Mouse (Mus musculus) embryonic fibroblast, embryonic 13.5 days (primary cell): ENCODE measurements around the gene Car4. TPM values are rescaled to one million over a fixed set of nuclear protein-coding genes. Genes with fewer than 3 reads are reported as not detected.

Experiments
- H3K27ac ChIP-seq: 2 replicates; pipeline ENCODE4 v1.5.1; 2012; ENCODE audit warnings: low read length, control low read depth, inconsistent platforms; ENCODE audit not compliant: insufficient read depth
- H3K4me1 ChIP-seq: 2 replicates; pipeline ENCODE4 v1.6.1; 2011; ENCODE audit warnings: low read length; ENCODE audit not compliant: control insufficient read depth, insufficient read depth
- H3K4me3 ChIP-seq: 2 replicates; pipeline ENCODE4 v1.5.1; 2011; ENCODE audit warnings: mild to moderate bottlenecking, control low read depth, low read length; ENCODE audit not compliant: insufficient read depth
- CTCF ChIP-seq: IDR thresholded peaks from 2 replicates; pipeline ENCODE4 v1.5.1; 2011; ENCODE audit warnings: mild to moderate bottlenecking, control low read depth, low read length, moderate library complexity, borderline replicate concordance; ENCODE audit not compliant: insufficient read depth
- POLR2A ChIP-seq: IDR thresholded peaks from 2 replicates; pipeline ENCODE4 v1.6.1; 2011; ENCODE audit warnings: low read depth, mild to moderate bottlenecking, control low read depth, low read length, moderate library complexity
- polyA plus RNA-seq: library from polyadenylated mRNA; stranded (reverse); fragments of >200 nt; gene quantifications from 2 replicates; pipeline ENCODE4 v1.2.4, GENCODE M21; 2011; ENCODE audit warnings: low read depth; ENCODE audit not compliant: missing spikeins, insufficient read length

The Car4 gene
- polyA plus RNA-seq, 1 experiment = not detected

- Histone ChIP-seq H3K4me1 (no peaks in the 10 kb centered on the region), H3K4me3 (no peak overlapping the region), H3K27ac (no peak overlapping the region)
- TF ChIP-seq POLR2A = no peak
- no peak for TF ChIP-seq CTCF
Measured at GRCm38 (mm10) chr11:84939508-84940053, 18.0 kb upstream of the Car4 start.

DNA sequence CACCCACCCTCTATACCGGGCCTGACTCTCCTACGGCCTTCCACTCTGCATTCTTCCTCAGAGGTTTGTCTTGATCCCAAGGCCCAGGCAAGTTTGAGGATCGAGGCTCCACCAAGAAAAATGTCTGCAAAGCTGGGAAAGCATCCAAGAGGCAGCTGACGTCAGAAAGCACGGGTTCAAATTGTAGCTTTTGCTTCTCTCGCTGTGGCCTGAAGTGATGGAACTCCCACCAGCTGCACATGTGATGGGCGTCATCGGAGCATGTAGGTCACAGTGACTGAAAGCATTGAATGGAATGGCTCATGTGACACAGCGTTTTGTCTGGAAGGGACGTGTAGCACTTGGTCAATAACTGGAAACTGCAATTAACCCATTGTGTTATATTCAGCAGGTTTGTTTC is 17.4 kb upstream of the Car4 start:
- no peaks in the 10 kb centered on the region for H3K4me1 ChIP-seq
- TF ChIP-seq CTCF = no peak
- no peak for TF ChIP-seq POLR2A
- no peak overlapping the region for H3K27ac ChIP-seq
- no peak overlapping the region for H3K4me3 ChIP-seq

GRCm38 (mm10) chr11:84943948-84944347 is 13.6 kb upstream of the Car4 start:
- Histone ChIP-seq H3K4me3 (no peak overlapping the region), H3K27ac (no peak overlapping the region), H3K4me1 (no peaks in the 10 kb centered on the region)
- no peak for TF ChIP-seq POLR2A
- no peak for TF ChIP-seq CTCF

DNA sequence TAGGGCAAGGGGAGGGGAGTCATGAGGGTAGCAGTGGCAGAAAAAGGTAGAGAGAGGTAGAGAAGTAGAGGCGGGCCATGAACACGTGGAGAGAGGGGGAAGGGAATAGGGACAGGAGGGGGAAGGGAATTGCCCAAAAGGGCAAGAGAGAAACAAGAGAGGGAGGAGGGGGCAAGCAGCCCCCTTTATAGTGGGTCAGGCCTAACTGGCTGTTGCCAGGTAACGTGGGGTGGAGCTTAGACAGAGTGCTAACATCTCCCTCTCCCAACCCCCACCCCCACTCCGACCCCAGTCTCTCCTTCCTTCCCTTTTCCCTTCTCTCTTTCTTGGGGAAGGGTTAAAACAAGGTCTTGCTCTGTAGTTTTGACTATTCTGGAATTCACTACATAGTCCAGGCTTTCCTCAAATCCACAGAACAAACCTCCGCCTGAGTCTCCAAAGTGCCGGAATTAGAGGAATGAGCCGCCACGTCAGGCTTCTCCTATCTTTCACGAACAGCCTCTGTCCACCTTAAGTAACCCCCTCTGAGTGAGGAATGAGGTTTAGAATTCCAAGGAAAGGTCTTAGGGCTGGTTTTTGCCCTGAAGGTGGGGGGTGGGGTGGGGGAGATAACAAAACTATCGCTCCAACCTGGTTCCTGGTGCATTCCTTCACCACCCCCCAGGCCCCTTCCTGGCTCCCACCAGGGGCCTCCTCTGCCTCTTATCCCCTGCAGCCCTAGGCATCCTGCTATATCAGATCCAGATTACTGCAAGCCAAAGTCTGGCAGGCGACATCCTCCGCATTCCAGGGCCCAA is 12.7 kb upstream of the Car4 start:
- H3K27ac ChIP-seq = no peak overlapping the region
- no peak overlapping the region for H3K4me3 ChIP-seq
- TF ChIP-seq CTCF (no peak), POLR2A (no peak)
- H3K4me1 ChIP-seq = no peaks in the 10 kb centered on the region

GRCm38 (mm10) chr11:84945841-84946240 is 11.7 kb upstream of the Car4 start:
- H3K27ac ChIP-seq = no peak overlapping the region
- H3K4me1 ChIP-seq = no peaks in the 10 kb centered on the region
- TF ChIP-seq CTCF (no peak), POLR2A (no peak)
- H3K4me3 ChIP-seq = no peak overlapping the region

DNA sequence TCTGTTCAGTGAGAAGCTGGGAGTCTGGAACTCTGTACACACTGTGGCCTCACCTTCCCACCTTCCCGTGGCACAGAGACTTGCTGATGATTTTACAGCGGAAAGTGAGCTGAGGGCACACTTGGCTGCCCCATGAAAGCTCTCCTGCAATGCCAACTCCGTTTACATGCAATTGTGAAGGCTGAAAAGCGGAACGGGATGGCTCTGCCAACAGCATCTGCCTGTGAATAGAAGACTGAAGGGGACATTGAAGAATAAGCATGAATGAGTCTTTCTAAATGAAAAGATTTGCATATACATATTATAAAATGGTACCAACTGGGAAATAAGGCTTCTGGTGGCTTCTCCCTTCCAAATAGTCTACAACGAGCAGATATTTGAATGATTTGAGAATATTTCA is 10.4 kb upstream of the Car4 start:
- Histone ChIP-seq H3K27ac (no peak overlapping the region), H3K4me1 (no peaks in the 10 kb centered on the region), H3K4me3 (no peak overlapping the region)
- no peak for TF ChIP-seq CTCF

GRCm38 (mm10) chr11:84948114-84948513 is 9.5 kb upstream of the Car4 start:
- no peak for TF ChIP-seq CTCF
- TF ChIP-seq POLR2A = no peak
- Histone ChIP-seq H3K4me1 (no peaks in the 10 kb centered on the region), H3K4me3 (no peak overlapping the region), H3K27ac (no peak overlapping the region)

GRCm38 (mm10) chr11:84948526-84948925 is 9.1 kb upstream of the Car4 start:
- Histone ChIP-seq H3K27ac (no peak overlapping the region), H3K4me3 (no peak overlapping the region), H3K4me1 (no peaks in the 10 kb centered on the region)
- TF ChIP-seq POLR2A (no peak), CTCF (no peak)

- no peak for TF ChIP-seq POLR2A
- no peak for TF ChIP-seq CTCF
- no peak overlapping the region for H3K27ac ChIP-seq
- no peak overlapping the region for H3K4me3 ChIP-seq
- no peaks in the 10 kb centered on the region for H3K4me1 ChIP-seq
Measured at GRCm38 (mm10) chr11:84952611-84953010, 5.0 kb upstream of the Car4 start.

- H3K27ac ChIP-seq = no peak overlapping the region
- H3K4me1 ChIP-seq = no peaks in the 10 kb centered on the region
- H3K4me3 ChIP-seq = no peak overlapping the region
- TF ChIP-seq POLR2A (no peak), CTCF (no peak)
Measured at GRCm38 (mm10) chr11:84956400-84956799, 1.2 kb upstream of the Car4 start.
